Mouse (Mus musculus) ES-E14 (cell line): ENCODE measurements around the gene Nr1h4. TPM values are rescaled to one million over a fixed set of nuclear protein-coding genes. Genes with fewer than 3 reads are reported as not detected.

ENCODE experiments used
- DNase-seq: peaks from one replicate; pipeline ENCODE4 v3.0.0-alpha.2; 2013; ENCODE audit warnings: low read depth, low spot score
- H3K27ac ChIP-seq: 2 replicates; pipeline ENCODE4 v1.5.1; 2012; ENCODE audit warnings: low read depth, mild to moderate bottlenecking, low read length, moderate library complexity, mixed read lengths; ENCODE audit not compliant: poor library complexity, insufficient read depth, severe bottlenecking
- H3K36me3 ChIP-seq: 2 replicates; pipeline ENCODE4 v1.6.1; 2012; ENCODE audit warnings: mild to moderate bottlenecking, low read length, moderate library complexity, mixed read lengths; ENCODE audit not compliant: control insufficient read depth, poor library complexity, insufficient read depth, severe bottlenecking
- H3K4me1 ChIP-seq, 2 experiments: fragments of 150-350 bp in 1 of 2; sonication (generic) in 1 of 2; 2 replicates each; pipeline ENCODE4 v1.6.1; 2012; ENCODE audit warnings: low read length in 2 of 2, mild to moderate bottlenecking in 1 of 2, mixed read lengths in 1 of 2; ENCODE audit not compliant: control insufficient read depth in 2 of 2, insufficient read depth in 2 of 2, poor library complexity in 1 of 2
- H3K4me3 ChIP-seq, 2 experiments: fragments of 150-350 bp in 1 of 2; sonication (generic) in 1 of 2; 2 replicates each; pipeline ENCODE4 v1.5.1; 2012; ENCODE audit warnings: low read length in 2 of 2, low read depth in 1 of 2, mild to moderate bottlenecking in 1 of 2, mixed read lengths in 1 of 2; ENCODE audit not compliant: insufficient read depth in 1 of 2, poor library complexity in 1 of 2, severe bottlenecking in 1 of 2
- H3K9ac ChIP-seq: 2 replicates; pipeline ENCODE4 v1.6.1; 2012; ENCODE audit warnings: low read depth, mild to moderate bottlenecking, low read length, mixed read lengths; ENCODE audit not compliant: poor library complexity, insufficient read depth, severe bottlenecking
- H3K9me3 ChIP-seq: fragments of 150-350 bp; sonication (generic); 2 replicates; pipeline ENCODE4 v1.6.1; 2012; ENCODE audit warnings: low read depth, mild to moderate bottlenecking, low read length; ENCODE audit not compliant: control insufficient read depth, insufficient read depth
- CHD2 ChIP-seq: IDR thresholded peaks from 2 replicates; pipeline ENCODE4 v1.6.1; 2014; ENCODE audit warnings: mild to moderate bottlenecking, low read depth, low read length, inconsistent platforms
- HCFC1 ChIP-seq: IDR thresholded peaks from 2 replicates; pipeline ENCODE4 v1.6.1; 2012; ENCODE audit warnings: low read length, inconsistent platforms, borderline replicate concordance; ENCODE audit not compliant: insufficient read depth
- MAFK ChIP-seq: IDR thresholded peaks from 2 replicates; pipeline ENCODE4 v1.6.1; 2014; ENCODE audit warnings: mild to moderate bottlenecking, low read depth, low read length, inconsistent platforms; ENCODE audit not compliant: insufficient read depth
- ZC3H11A ChIP-seq: IDR thresholded peaks from 2 replicates; pipeline ENCODE4 v1.6.1; 2012; ENCODE audit warnings: low read depth, mild to moderate bottlenecking, inconsistent platforms, low read length, borderline replicate concordance
- ZNF384 ChIP-seq: IDR thresholded peaks from 2 replicates; pipeline ENCODE4 v1.6.1; 2012; ENCODE audit warnings: low read depth, low read length, inconsistent platforms
- in situ Hi-C, 2 experiments: fragments of 600-800 bp; cut with MboI; formaldehyde crosslinking; loops; one replicate each; pipeline ENCODE4 v1.15.1; 2025; ENCODE audit warnings: low sequenced_read_pairs in 2 of 2, inconsistent platforms in 1 of 2; ENCODE audit not compliant: unreplicated experiment in 2 of 2
- total RNA-seq: library from RNA; depleted of rRNA; stranded (reverse); fragments of 300-350 nt; gene quantifications from 2 replicates; pipeline ENCODE4 v1.2.3, GENCODE M21; 2012

Gene Nr1h4
- total RNA-seq, 1 experiment: not detected

- no peaks in the 10 kb centered on the region for H3K9me3 ChIP-seq
- TF ChIP-seq ZNF384 (no peak), MAFK (no peak), CHD2 (no peak), ZC3H11A (no peak), HCFC1 (no peak)
Observed at GRCm38 (mm10) chr10:89453794-89454193, 79.6 kb downstream of the Nr1h4 start.

DNA sequence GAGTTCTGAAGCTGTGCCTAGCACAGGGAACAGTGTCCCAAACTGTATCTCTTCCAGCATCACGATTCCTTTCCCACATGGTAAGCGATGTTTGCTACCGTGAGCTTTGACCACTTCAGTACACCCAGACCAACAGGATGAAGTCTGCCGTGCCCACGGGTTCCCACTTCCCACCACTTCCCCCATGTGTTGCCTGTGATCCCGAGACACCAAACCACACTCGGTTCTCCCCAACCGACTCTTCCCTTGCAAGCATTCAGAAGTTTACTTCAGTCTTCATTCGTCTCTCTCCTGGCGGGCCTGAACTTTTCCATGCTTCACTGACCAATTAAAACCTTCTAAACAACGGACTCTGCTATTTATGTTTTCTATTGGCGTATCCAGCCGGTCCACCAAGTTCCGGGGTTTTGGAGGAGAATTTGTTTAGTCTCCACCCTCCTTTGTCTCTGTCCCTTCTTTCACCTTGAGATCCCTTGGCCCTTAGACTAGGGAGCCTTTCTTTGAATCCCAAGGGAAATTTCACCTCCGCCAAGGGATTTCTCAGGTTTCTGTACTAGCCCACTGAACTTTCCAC lies 80.2 kb downstream of the Nr1h4 start:
- Histone ChIP-seq H3K4me1 (peaks cover 2 to 7% of the 10 kb centered on the region in 2 experiments), H3K4me3 (peak overlapping the region; percentile 4 to 38; a peak in 2 of 4 replicates), H3K36me3 (no peaks in the 10 kb centered on the region), H3K27ac (no peak overlapping the region), H3K9me3 (no peaks in the 10 kb centered on the region), H3K9ac (peak overlapping the region; percentile 32; the same call in 1 of the 2 replicates)
- DNase-seq: peak; percentile 29
- in situ Hi-C loops: no loop called here
- no peak for TF ChIP-seq ZC3H11A
- no peak for TF ChIP-seq MAFK
- no peak for TF ChIP-seq CHD2
- TF ChIP-seq ZNF384: no peak
- TF ChIP-seq HCFC1: no peak

More at GRCm38 (mm10) chr10:89453794-89454193, 79.6 kb downstream of the Nr1h4 start:
- Histone ChIP-seq H3K4me3 (no peak overlapping the region), H3K36me3 (no peaks in the 10 kb centered on the region), H3K4me1 (peaks cover 2 to 7% of the 10 kb centered on the region in 2 experiments), H3K9ac (no peak overlapping the region), H3K27ac (no peak overlapping the region)
- no peak for DNase-seq
- in situ Hi-C loops: no loop called here

DNA sequence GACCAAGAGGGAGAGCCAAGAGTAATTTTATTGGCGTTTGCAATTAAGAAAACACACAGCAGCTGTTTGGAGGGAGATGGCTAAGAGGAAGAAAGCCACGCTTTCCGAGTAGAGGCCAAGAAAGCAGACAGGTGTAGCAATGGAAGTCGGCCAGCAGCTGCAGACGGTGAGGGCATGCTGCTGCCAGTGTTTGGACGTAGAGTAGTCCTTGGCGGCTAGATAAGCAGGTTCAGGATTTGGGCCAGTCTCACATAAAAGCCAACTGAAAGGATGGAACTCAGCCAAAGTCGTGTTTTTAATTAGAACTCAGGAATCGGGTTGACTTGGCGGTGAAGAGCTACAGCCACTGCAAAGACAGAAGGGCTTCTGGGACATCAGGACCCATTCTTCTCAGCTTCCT lies 83.0 kb downstream of the Nr1h4 start:
- DNase-seq: no peak
- no peaks in the 10 kb centered on the region for H3K9me3 ChIP-seq
- peaks cover 2 to 7% of the 10 kb centered on the region in 2 experiments for H3K4me1 ChIP-seq
- TF ChIP-seq HCFC1 (no peak), ZC3H11A (no peak), MAFK (no peak), CHD2 (no peak), ZNF384 (no peak)
- no peak overlapping the region for H3K27ac ChIP-seq
- in situ Hi-C loops: no loop called here
- H3K36me3 ChIP-seq: no peaks in the 10 kb centered on the region
- no peak overlapping the region; the same call in 1 of the 2 replicates for H3K9ac ChIP-seq
- H3K4me3 ChIP-seq: no peak overlapping the region

DNA sequence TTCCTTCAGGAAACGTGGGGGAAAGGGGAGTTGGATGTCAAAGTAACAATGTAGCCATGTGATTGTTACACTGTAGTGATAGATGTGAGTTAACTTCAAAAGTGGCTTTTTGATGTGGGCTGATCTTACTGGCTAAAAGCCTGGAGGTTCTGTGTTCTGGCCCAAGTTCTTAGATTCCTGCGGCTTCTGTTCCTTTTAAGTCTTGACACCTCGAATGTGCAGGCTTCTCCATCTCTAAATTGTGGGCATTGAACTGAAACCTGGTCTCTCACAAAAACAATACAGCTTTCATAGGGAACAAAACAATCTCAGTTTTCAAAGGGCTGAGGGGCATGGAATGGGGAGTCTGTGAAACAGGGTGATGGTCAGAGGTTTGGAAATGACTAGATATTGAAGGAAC lies 89.0 kb downstream of the Nr1h4 start:
- TF ChIP-seq HCFC1: no peak
- no peak for TF ChIP-seq ZC3H11A
- TF ChIP-seq CHD2: no peak
- TF ChIP-seq MAFK: no peak
- TF ChIP-seq ZNF384: no peak
- peak overlapping the region in 1 of 2 experiments; percentile 99; a peak in 2 of 4 replicates for H3K4me3 ChIP-seq
- peaks cover 3% of the 10 kb centered on the region in 2 experiments; a peak in 1 of 4 replicates for H3K4me1 ChIP-seq
- peak overlapping the region; percentile 31; the same call in 1 of the 2 replicates for H3K9ac ChIP-seq
- no peak for DNase-seq
- no peaks in the 10 kb centered on the region for H3K9me3 ChIP-seq
- no peaks in the 10 kb centered on the region for H3K36me3 ChIP-seq
- no peak overlapping the region for H3K27ac ChIP-seq
- in situ Hi-C loops: no loop called here
